In genomic region chr2:167503253-167503895, GRCm38 (mm10) we compare ENCODE assay signal across 8 mouse cellular contexts. TPM values are rescaled to one million over a fixed set of nuclear protein-coding genes. Genes with fewer than 3 reads are reported as not detected.
DNase-seq lines count a peak whose midpoint lies in the region; ATAC-seq and TF ChIP-seq lines count a peak whose summit lies in the region.

No protein-coding gene starts in this region.

- peak; percentile 59; the same call in 1 of the 2 replicates for TF ChIP-seq POLR2A in cerebellum, adult 2 months (IDR thresholded peaks at IDR 0.05; ENCODE audit: borderline replicate concordance, insufficient read depth, low read length)

- peak; percentile 88 for DNase-seq in Muller cell, postnatal 12 days (ENCODE audit: inconsistent ontology term)
- DNase-seq in cerebellum, adult 2 months, result peak; percentile 88 to 89
- peak; percentile 85 for DNase-seq in forelimb bud, embryonic 11.5 days (ENCODE audit: low read depth, low spot score)
- DNase-seq in layer of hippocampus, postnatal 10 days (ENCODE audit: low spot score in 2 of 2), result peak; percentile 88 to 93
- peak; percentile 81 for DNase-seq in lung, postnatal 25 days (ENCODE audit: low spot score)
- peak; percentile 89 for DNase-seq in retina, embryonic 14.5 days (ENCODE audit: low spot score)
- DNase-seq in thymus, postnatal 36 days, result peak; percentile 94 to 95

- TF ChIP-seq CTCF in cerebellum, adult 2 months (IDR thresholded peaks at IDR 0.05; ENCODE audit: borderline replicate concordance, insufficient read depth, low read depth, low read length), result no peak

- under 1% methylated on average over 84 of the region's 85 CpGs for WGBS in cerebellum, adult 2 months

- peak overlapping the region; percentile 99 for H3K4me3 ChIP-seq in cerebellum, adult 2 months (replicated peaks; ENCODE audit: insufficient read depth, low read depth, low read length)

- peak overlapping the region; percentile 96 for H3K27ac ChIP-seq in cerebellum, adult 2 months (ENCODE audit: insufficient read depth, low read length)

- H3K4me1 ChIP-seq in cerebellum, adult 2 months (ENCODE audit: control insufficient read depth, insufficient read depth, low read length), result peaks cover 15% of the 10 kb centered on the region

- ATAC-seq in hematopoietic stem cell, adult 5-6 weeks (replicated peaks in 1 of 2; ENCODE audit: insufficient read depth in 1 of 2, low FRiP score in 2 of 2, low TSS enrichment in 1 of 2, low read depth in 1 of 2, poor library complexity in 2 of 2, severe bottlenecking in 2 of 2), result peak; percentile 69 to 82

- H3K27me3 ChIP-seq in cerebellum, adult 2 months (ENCODE audit: control insufficient read depth, insufficient read depth, low read length), result no peaks in the 10 kb centered on the region

RNA-seq across cellular contexts. Expression of gene Spata2, which starts 10.7 kb away (rescaled TPM):
- 80.2 and 88.0 TPM in 2 replicates for polyA plus RNA-seq in cerebellum, adult 2 months (2012; rRNA removed)
- 11.6 and 16.9 TPM in 2 replicates for total RNA-seq in hematopoietic stem cell, adult 5-6 weeks (2017)
- total RNA-seq in layer of hippocampus, postnatal 10 days (2021), result 10 to 100 TPM; 64.6 to 65.1 TPM

RNA-seq across cellular contexts. Expression of gene Rnf114, which starts 10.9 kb away (rescaled TPM):
- 101 and 106 TPM in 2 replicates for polyA plus RNA-seq in cerebellum, adult 2 months (2012; rRNA removed)
- total RNA-seq in hematopoietic stem cell, adult 5-6 weeks (2017), result 43.0 and 53.4 TPM in 2 replicates
- 10 to 100 TPM; 31.1 to 34.1 TPM for total RNA-seq in layer of hippocampus, postnatal 10 days (2021)

RNA-seq across cellular contexts. Expression of gene Snai1, which starts 34.6 kb away (rescaled TPM):
- 1.1 and 1.9 TPM in 2 replicates for polyA plus RNA-seq in cerebellum, adult 2 months (2012; rRNA removed)
- not detected in 2 replicates for total RNA-seq in hematopoietic stem cell, adult 5-6 weeks (2017)
- 1 to 10 TPM; 1.5 to 1.7 TPM for total RNA-seq in layer of hippocampus, postnatal 10 days (2021)

Comparison
In these comparisons a context has a peak if more than half of its experiments do, and no peak if none do; other contexts are left out.
1. Peak in every context shown above with its lines: DNase-seq, ATAC-seq, H3K4me3 ChIP-seq and H3K27ac ChIP-seq.